Mouse (Mus musculus): ENCODE data around the gene Gli3.

Gene Gli3

DNA sequence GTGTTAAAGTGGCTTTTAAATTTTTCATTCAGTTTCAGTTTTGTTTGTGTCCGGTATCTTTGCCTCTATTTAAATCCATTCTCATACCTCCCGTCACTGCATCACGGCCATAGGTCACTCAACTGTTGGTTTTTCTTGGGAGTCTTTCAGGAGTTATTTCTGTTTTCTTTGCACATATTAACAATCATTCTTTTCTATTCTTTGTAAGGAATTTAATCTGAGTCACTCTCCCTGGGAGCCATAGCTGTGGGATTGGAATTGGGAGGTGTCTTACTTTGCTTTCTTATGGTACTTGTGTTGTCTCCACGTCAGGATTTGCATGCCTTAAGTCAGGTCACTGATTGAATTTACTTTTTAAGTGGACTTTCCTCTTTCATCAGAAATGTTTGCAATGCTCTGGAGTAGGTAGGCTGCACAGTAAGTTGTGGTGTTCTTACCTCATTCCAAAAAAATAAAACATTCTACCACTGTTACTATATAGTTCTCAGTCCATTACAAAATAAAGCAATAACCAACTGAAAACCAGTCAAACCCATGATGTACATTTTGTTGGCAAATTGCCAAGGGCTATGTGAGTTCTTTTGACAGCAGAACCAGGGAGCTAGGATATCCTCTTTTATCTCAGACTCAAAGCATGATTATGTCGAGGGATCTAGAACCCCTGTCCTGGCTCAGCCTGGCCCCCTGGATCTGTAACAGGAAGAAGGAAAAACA is 228.9 kb downstream of the Gli3 start:
- no peak for TF ChIP-seq GATA4 (IDR thresholded peaks at IDR 0.05; ENCODE audit: insufficient replicate concordance, low read length)

- no peak for TF ChIP-seq GATA4 (IDR thresholded peaks at IDR 0.05; ENCODE audit: insufficient replicate concordance, low read length)
These were observed 229.4 kb downstream of the Gli3 start for GRCm38 (mm10) chr13:15692465-15692809.

DNA sequence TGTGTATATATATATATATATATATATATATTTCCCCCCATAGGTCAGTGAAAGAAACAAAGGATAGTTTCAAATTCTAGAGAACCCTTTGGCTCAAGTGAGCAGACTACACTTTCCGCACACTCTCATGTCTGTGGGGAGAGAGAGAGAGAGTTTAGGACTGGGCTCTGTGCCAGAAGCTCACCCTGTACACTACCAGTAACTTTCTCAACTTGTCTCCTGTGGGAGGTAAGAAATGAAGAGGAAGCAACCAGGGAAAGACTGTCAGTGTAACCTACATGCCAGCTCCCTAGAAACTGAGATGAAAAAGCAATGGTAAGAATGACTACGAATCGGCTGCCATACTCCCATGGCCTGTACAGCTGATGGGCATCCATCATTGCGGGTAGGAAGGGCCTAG is 235.2 kb downstream of the Gli3 start:
- TF ChIP-seq GATA4 (IDR thresholded peaks at IDR 0.05; ENCODE audit: insufficient replicate concordance, low read length), result no peak

GRCm38 (mm10) chr13:15699116-15699515 is 236.1 kb downstream of the Gli3 start:
- no peak for TF ChIP-seq GATA4 (IDR thresholded peaks at IDR 0.05; ENCODE audit: insufficient replicate concordance, low read length)

- TF ChIP-seq GATA4 (IDR thresholded peaks at IDR 0.05; ENCODE audit: insufficient replicate concordance, low read length), result no peak
These were observed 241.6 kb downstream of the Gli3 start for GRCm38 (mm10) chr13:15704669-15705068.

DNA sequence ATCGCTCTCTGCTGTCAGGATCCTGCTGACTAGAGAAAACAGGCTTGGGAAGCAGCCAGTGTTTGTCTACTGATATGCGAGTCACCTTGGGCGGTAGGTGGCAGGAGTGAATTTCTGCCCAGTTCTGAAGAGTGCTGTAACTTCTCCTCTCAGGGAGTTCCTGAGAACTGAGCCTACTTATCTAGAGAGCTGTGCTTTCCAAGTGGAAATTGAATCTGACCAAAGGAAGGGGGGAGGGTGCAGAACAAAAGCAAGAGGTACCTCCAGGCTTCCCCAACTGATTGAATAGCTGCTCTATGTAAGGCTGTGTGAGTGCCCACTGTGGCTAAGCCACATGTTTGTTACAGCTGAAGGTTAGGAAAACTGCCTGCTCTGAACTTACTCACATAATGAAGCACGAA is 244.4 kb downstream of the Gli3 start:
- TF ChIP-seq GATA4 (IDR thresholded peaks at IDR 0.05; ENCODE audit: insufficient replicate concordance, low read length), result no peak

GRCm38 (mm10) chr13:15713486-15713885 is 250.5 kb downstream of the Gli3 start:
- TF ChIP-seq GATA4 (IDR thresholded peaks at IDR 0.05; ENCODE audit: insufficient replicate concordance, low read length), result no peak

GRCm38 (mm10) chr13:15714331-15714725 is 251.3 kb downstream of the Gli3 start:
- no peak for TF ChIP-seq GATA4 (IDR thresholded peaks at IDR 0.05; ENCODE audit: insufficient replicate concordance, low read length)

DNA sequence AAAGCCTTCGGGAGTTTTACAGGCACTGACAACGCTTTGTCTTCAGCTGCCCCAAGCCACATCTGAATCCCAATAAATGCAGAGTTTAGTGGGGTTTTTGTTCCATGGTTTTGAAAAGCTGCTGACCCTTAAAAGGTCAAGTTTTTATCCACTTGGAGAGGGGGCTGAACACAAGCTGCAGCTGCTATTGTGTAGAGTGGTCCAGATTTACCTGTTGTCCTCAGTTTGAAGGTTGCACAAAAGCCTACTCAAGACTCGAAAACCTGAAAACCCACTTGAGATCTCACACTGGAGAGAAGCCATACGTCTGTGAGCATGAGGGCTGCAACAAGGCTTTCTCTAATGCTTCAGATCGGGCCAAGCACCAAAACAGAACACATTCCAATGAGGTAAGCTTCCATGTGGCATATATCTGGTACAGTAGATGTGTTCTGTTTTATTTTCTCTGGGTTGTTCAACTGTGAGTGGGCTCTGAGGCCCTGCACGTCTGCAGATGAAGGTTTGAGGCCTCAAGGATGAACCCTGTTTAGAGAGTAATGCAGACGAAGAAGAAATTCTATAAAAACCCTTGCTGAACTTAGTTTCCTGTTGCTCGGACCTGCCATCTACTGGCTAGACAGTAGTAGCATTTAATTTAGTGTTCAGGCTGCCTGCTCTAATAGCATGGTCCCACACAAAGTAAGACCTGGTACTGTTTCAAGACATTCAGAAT is 251.8 kb downstream of the Gli3 start:
- TF ChIP-seq GATA4 (IDR thresholded peaks at IDR 0.05; ENCODE audit: insufficient replicate concordance, low read length), result no peak

DNA sequence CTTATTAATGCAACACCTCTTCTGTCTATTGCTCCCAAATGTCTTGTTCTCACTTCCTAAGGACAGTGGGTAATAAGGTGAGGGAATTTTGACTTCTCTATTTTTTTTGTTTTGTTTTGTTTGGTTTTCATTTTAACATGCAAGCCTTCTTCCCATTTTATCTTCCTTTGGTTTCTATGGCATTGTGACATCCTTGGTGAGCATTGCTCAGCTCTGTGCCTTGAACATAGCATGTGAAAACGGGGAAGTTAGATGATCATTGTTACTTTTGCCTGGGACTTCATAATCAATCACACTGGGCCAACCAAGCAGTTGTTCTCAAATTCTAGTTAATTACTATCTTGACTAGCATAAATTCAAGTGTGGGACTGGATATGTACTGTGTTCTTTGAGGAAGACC is 258.4 kb downstream of the Gli3 start:
- no peak for TF ChIP-seq GATA4 (IDR thresholded peaks at IDR 0.05; ENCODE audit: insufficient replicate concordance, low read length)

GRCm38 (mm10) chr13:15722766-15723379 is 259.8 kb downstream of the Gli3 start:
- TF ChIP-seq GATA4 (IDR thresholded peaks at IDR 0.05; ENCODE audit: insufficient replicate concordance, low read length), result no peak

DNA sequence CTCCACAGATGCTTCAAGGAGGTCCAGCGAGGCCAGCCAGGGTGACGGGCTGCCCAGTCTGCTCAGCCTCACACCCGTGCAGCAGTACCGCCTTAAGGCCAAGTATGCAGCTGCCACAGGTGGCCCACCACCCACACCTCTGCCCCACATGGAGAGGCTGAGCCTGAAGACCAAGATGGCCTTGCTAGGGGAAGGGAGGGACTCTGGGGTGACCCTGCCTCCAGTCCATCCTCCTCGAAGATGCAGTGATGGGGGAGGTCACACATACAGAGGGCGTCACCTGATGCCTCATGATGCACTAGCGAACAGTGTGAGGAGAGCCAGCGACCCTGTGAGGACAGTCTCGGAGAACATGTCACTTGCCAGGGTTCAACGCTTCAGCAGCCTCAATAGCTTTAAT is 261.7 kb downstream of the Gli3 start:
- TF ChIP-seq GATA4 (IDR thresholded peaks at IDR 0.05; ENCODE audit: insufficient replicate concordance, low read length), result no peak

DNA sequence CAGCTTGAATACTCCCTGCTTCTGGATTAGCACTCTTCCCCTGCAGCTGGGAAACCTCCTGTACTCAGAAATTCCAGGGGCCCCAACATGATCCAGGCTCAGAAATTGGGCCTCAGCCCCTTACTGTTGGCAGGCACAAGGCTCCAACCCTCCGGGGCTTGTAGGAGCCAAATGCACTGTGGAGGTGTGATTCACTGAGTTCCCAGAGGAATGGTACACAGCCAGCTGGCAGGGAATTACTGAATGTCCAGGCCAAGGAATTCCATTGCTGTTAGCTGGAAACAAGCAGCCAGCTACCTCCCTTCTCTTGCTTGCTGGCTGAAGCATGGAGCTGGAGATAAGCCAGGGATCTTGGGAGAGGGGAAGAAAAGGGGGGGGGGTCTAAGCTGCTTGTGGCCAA is 278.7 kb downstream of the Gli3 start:
- no peak for TF ChIP-seq GATA4 (IDR thresholded peaks at IDR 0.05; ENCODE audit: insufficient replicate concordance, low read length)

GRCm38 (mm10) chr13:15742308-15742707 is 279.3 kb downstream of the Gli3 start:
- TF ChIP-seq GATA4 (IDR thresholded peaks at IDR 0.05; ENCODE audit: insufficient replicate concordance, low read length), result no peak

GRCm38 (mm10) chr13:15742777-15743176 is 279.7 kb downstream of the Gli3 start:
- TF ChIP-seq GATA4 (IDR thresholded peaks at IDR 0.05; ENCODE audit: insufficient replicate concordance, low read length), result no peak
